Mouse (Mus musculus) embryo, embryonic 11.5 days (tissue): ENCODE measurements around the gene Dhx16.

ENCODE experiments used
- DNase-seq: peaks from one replicate; pipeline ENCODE4 v3.0.0-alpha.2; 2012; ENCODE audit warnings: low read depth, low spot score

Gene Dhx16

DNA sequence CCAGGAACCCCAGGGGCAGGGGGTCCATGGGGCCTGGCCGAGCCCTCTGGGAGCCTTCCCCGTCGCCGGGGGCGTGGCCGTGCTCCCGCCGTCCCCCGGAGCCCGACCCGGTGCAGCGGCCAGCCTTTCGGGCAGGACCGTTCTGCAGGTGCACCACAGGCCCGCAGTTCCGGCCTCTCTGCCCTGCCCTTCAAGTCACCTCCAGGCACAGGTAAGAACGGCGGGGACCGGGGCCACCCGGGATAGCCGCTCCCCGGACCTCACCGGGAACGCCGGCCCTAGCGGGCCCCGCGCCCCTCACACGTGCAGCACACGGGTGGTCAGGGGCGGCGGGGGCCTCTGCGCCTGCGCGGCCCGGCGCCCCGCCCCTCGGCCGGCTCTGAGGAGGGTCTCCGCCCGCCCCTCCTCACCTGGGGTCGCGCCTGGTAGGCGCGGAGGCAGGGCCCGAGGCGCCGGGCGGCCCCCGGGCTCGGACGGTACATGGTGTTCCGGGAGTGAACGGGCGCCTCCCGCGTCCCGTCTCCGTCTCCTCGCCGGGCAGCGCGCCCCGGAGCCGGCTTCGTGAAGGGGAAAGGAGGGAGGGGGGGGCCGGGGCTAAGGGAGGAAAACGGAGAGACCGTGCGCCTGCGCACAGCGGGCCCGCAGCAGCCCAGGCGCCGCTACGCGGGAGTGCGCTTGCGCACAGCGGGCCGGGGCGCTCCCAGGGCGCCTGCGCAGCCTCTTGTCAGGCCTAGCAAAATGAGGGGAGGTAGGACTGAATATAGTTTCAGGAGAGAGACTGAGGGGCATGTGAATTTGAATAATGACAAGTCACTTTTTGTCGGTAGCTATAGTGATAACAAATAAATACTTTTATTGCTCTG lies 17.4 kb downstream of the Dhx16 start, which contains the start of gene 2310061I04Rik:
2310061I04Rik (minus strand) TSS at position 651 of the 863 bp plus-strand sequence.
- DNase-seq = peak; percentile 87

GRCm38 (mm10) chr17:35897644-35898573 lies 18.3 kb downstream of the Dhx16 start:
- DNase-seq = no peak

DNA sequence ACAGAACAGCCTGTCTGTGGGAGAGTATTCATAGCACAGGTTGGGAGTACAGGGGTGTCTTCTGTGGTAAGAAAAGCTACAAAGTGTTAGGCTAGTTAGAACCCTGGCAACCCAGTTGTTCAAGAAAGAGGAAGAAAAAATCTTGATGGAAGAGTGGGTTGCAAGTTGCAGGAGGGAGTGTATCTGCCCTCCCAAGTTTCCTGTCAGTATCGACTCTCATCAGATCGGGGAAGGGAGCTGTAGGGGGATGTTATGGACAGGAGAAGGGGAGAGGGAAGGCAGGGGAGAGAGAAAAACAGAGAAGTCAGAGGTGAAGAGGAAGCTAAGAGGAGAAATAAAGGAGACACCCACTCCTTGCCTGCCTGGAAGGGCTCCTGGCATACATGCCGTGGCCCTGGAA lies 21.0 kb downstream of the Dhx16 start:
- DNase-seq = no peak

- no peak for DNase-seq
Measured at GRCm38 (mm10) chr17:35903343-35903991, 23.8 kb downstream of the Dhx16 start.

DNA sequence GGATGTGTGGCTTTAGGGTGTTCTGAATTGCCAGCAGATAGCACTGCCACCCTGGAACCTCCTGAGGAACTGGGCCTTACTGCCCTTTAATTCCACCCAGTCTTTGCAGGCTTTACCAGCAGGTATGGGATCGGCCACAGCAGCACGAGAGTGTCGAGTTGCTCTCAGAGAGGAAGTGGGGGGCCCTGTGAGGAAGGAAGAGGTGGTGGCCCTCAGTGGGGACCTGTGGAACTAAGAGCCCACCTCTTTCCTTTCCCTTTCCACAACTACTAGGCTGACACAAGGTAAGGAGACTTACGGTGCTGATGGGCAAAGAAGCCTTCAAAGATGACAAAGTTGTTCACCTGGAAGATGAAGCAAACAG lies 24.4 kb downstream of the Dhx16 start:
- DNase-seq = no peak

DNA sequence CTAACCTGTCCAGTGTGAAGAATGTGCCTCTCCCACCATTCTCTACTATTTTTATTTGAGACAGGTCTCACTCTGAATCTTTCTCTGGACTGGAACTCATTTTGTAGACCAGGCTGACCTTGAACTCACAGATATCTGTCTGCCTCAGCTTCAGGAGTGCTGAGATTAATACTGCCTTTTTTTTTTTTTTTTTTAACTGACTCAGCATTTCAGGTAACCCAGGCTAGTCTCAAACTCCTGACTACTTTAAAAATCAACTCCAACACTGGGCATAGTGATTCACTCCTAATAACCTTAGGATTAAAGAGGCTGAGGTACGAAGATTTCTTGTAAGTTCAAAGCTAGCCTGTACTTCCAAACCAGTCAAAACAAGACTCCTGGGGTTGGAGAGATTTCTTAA lies 26.0 kb downstream of the Dhx16 start:
- no peak for DNase-seq

GRCm38 (mm10) chr17:35907609-35908008 lies 28.0 kb downstream of the Dhx16 start:
- no peak for DNase-seq

GRCm38 (mm10) chr17:35909186-35909918 lies 29.7 kb downstream of the Dhx16 start:
- DNase-seq = peak; percentile 32

DNA sequence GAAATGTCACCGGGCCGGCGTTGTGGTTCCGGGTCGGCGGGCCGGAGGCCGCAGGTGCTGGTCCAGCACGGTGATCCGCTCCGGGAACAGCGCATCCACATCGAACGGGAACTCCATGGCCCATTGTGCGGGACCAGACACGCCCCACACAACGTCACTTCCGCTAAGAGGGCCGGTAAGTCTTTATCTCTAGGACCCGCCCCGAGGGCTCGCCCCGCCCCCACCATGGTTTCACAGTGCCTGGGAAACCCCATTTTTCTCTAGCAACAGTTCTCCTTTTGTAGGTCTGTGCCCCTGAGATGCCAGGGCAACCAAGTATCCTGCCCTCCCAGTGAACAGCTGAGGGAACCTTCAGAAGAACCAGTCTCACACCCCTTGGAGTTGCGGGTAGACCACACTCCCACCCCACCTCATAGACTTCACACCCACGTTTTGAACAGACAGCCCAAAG lies 30.3 kb downstream of the Dhx16 start, which contains the start of gene Atat1:
Atat1 (minus strand) TSS at position 157 of the 451 bp plus-strand sequence.
- peak; percentile 92 for DNase-seq

- DNase-seq = no peak
Measured at GRCm38 (mm10) chr17:35914975-35915374, 35.4 kb downstream of the Dhx16 start.

DNA sequence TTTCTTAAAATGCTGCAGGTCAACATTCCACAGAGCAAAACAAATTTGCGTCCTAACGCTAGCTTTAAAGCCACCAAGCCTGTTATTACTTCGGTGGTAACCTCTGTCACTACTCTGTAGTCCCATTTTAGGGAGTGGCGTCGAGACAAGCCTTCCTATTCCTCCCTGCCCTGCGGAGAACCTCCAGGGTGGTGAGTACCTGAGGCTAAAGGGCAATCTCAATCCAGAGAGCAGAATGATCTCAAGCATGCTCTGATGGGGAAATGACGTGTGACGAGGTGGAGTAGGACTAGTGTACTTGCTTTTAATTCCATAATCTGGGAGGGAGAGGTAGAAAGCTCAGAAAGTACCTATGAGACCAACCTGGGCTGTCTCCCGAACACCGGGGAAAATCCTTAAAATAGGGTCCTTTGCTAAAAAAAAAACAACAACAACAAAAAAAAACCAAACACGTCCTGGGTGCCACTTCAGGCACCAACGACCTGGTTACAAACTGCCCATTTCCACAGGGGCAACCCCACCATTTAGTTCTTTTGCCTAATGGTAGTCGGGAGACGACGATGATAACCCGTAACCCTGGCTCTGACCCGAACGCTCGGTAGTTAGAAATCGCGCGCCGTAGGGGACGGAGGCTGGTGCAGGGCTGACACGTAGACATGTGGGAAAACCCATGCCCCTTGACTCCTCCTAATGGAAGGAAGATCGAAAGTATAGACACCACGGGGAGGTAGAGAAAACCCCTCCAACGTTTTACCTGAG lies 36.1 kb downstream of the Dhx16 start:
- DNase-seq = no peak

- peak; percentile 98 for DNase-seq
Measured at GRCm38 (mm10) chr17:35916297-35917142, 36.9 kb downstream of the Dhx16 start, which contains the start of the genes Mrps18b and Ppp1r10. Mrps18b (minus strand) TSS chr17:35916389. Ppp1r10 (plus strand) TSS chr17:35916434.

DNA sequence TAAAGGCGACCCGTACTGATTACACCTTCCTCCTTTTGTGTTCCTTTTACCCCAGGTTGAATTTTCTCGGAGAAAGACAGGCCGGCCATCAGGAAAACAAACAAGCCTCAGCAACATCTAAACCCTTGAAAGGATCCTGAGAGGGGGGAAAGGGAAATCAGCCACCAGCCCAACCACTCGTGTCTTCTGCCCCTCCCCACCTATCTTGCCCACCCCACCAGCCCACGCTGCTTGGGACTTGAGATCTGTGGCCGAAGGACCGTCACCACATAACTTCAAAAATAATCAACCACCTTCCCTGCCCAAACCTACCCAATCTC lies 37.5 kb downstream of the Dhx16 start:
- no peak for DNase-seq

- peak; percentile 48 for DNase-seq
Measured at GRCm38 (mm10) chr17:35917463-35918251, 38.0 kb downstream of the Dhx16 start.

- peak; percentile 57 for DNase-seq
Measured at GRCm38 (mm10) chr17:35918276-35919059, 38.8 kb downstream of the Dhx16 start.

DNA sequence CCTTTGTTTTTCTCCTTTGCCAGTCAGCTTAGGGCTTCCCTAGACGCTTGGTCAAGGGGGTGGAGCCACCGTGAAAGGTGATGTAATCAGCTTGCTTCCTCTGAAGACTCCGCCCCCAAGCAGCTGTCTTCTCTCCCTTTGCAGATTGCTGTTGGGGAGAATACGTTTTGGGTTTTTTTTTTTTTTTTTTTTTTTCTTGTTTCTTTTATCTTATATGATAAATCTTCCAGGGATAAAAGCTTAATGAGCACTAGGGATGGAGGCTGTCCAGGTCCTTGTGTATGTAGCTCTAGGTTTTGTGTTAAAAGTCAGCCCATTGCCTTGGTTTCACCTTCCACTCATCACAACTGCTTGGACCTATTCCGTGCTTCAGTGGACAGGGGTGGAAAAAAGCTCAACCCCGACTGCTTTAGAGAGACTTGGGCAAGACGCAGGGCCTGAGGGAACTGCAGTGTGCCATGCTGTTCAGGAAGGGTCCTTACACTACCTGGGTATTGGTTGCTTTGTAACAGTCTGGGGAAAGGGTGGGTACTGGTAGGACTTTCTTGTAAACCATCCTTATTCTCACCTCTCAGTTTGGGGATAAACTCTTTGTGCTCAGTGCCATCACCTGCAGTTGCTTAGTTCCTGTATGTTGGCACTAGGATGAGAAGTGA lies 39.6 kb downstream of the Dhx16 start:
- peak; percentile 94 for DNase-seq

GRCm38 (mm10) chr17:35919864-35920301 lies 40.3 kb downstream of the Dhx16 start:
- DNase-seq = no peak
